In genomic region chr2:90958856-90959255, GRCm38 (mm10) we compare ENCODE assay signal across 22 mouse cellular contexts. TPM values are rescaled to one million over a fixed set of nuclear protein-coding genes. Genes with fewer than 3 reads are reported as not detected.
A peak's percentile ranks its signal among the peaks of the same experiment; 100 is the strongest.
DNase-seq lines count a peak whose midpoint lies in the region; TF ChIP-seq lines count a peak whose summit lies in the region.
"Had no signal": no experiment of that assay in that cellular context is flagged by ENCODE, and none has a peak within 500 bp of the region (broad histone marks: within the 10 kb centered on the region; RNA-seq: fewer than 3 reads in every experiment).

No protein-coding gene starts in this region.

- H3K4me3 ChIP-seq in left cerebral cortex, adult 2 months: no peak overlapping the region
- H3K4me3 ChIP-seq: embryonic facial prominence, embryonic 13.5 days; embryonic facial prominence, embryonic 15.5 days; erythroblast, embryonic 14.5 days; forebrain, embryonic 13.5 days; forebrain, embryonic 15.5 days had no signal

- DNase-seq in heart, adult 11 months: peak; percentile 68
- no peak for DNase-seq in heart, adult 9 months (ENCODE audit: low spot score in 2 of 2)
- DNase-seq in left cerebral cortex, adult 2 months (ENCODE audit: extremely low spot score in 1 of 2, low spot score in 2 of 2): no peak
- DNase-seq in left cerebral cortex, adult 9 months (ENCODE audit: low spot score in 2 of 2): no peak
- peak; percentile 42 for DNase-seq in fat pad, adult 2 months (ENCODE audit: extremely low read depth, low read depth, low spot score)
- DNase-seq: adrenal gland, adult 2 months; adrenal gland, postnatal 10 days; adrenal gland, postnatal 25 days; B cell, adult 2 months; cerebellum, adult 11 months; cerebellum, adult 18-20 months; cerebellum, adult 8-10 months; cerebellum, adult 9-11 months; cerebellum, postnatal 14 days; cerebellum, postnatal 36 days; embryo, embryonic 11 days; forebrain, postnatal 0 days had no signal

- no peak for TF ChIP-seq CTCF in left cerebral cortex, adult 2 months (IDR thresholded peaks at IDR 0.05)

- intact Hi-C loops in left cerebral cortex, adult 2 months (cut with DNase I): no loop called here

- H3K27ac ChIP-seq in left cerebral cortex, adult 2 months: peak overlapping the region; percentile 85
- H3K27ac ChIP-seq: embryonic facial prominence, embryonic 13.5 days; embryonic facial prominence, embryonic 15.5 days; forebrain, embryonic 13.5 days; forebrain, embryonic 15.5 days had no signal

RNA-seq across cellular contexts. Expression of gene Celf1, which starts 18.7 kb away (rescaled TPM):
- total RNA-seq in left cerebral cortex, adult 2 months (2021): 100 to 1,000 TPM; 146 to 149 TPM

RNA-seq across cellular contexts. Expression of gene Ndufs3, which starts 54.2 kb away (rescaled TPM):
- 100 to 1,000 TPM; 217 to 242 TPM for total RNA-seq in left cerebral cortex, adult 2 months (2021)

RNA-seq across cellular contexts. Expression of gene Kbtbd4, which starts 54.3 kb away (rescaled TPM):
- total RNA-seq in left cerebral cortex, adult 2 months (2021): 10 to 100 TPM; 36.5 to 41.2 TPM

Comparison
In these comparisons a context has a peak if more than half of its experiments do, and no peak if none do; other contexts are left out.
1. DNase-seq: peak in heart, adult 11 months (single experiment) and fat pad, adult 2 months (single experiment); none in heart, adult 9 months (0 of 2), left cerebral cortex, adult 2 months (0 of 2) and left cerebral cortex, adult 9 months (0 of 2).